Mouse (Mus musculus) bone marrow macrophage, adult 2 months (primary cell): ENCODE measurements around the gene Gal3st3. TPM values are rescaled to one million over a fixed set of nuclear protein-coding genes. Genes with fewer than 3 reads are reported as not detected.
"Not testable (repeated sequence)": the region's sequence is repeated elsewhere in the genome, so short reads cannot be mapped to it uniquely, and the experiment has no call there.

Experiments
- H3K27ac ChIP-seq: 2 replicates; pipeline ENCODE4 v1.5.1; 2012; ENCODE audit warnings: low read depth, low read length; ENCODE audit not compliant: insufficient read depth
- H3K4me1 ChIP-seq: 2 replicates; pipeline ENCODE4 v1.6.1; 2012; ENCODE audit warnings: low read length; ENCODE audit not compliant: control insufficient read depth, insufficient read depth
- H3K4me3 ChIP-seq: 2 replicates; pipeline ENCODE4 v1.5.1; 2012; ENCODE audit warnings: mild to moderate bottlenecking, low read length, moderate library complexity; ENCODE audit not compliant: insufficient read depth
- CTCF ChIP-seq: IDR thresholded peaks from 2 replicates; pipeline ENCODE4 v1.5.1; 2012; ENCODE audit warnings: low read depth, mild to moderate bottlenecking, low read length, moderate library complexity
- POLR2A ChIP-seq: IDR thresholded peaks from 2 replicates; pipeline ENCODE4 v1.6.1; 2012; ENCODE audit warnings: mild to moderate bottlenecking, low read depth, low read length, borderline replicate concordance
- polyA plus RNA-seq: library from polyadenylated mRNA; stranded (reverse); fragments of >200 nt; gene quantifications from 2 replicates; pipeline ENCODE4 v1.2.4, GENCODE M21; 2012; ENCODE audit not compliant: missing spikeins, insufficient read depth, insufficient read length

Gene Gal3st3
- polyA plus RNA-seq, 1 experiment = not detected

- peaks cover 12% of the 10 kb centered on the region for H3K4me1 ChIP-seq
- H3K27ac ChIP-seq = no peak overlapping the region
- TF ChIP-seq CTCF = no peak
- TF ChIP-seq POLR2A = no peak
- no peak overlapping the region for H3K4me3 ChIP-seq
These were observed 47.4 kb downstream of the Gal3st3 start for GRCm38 (mm10) chr19:5345297-5346131.

DNA sequence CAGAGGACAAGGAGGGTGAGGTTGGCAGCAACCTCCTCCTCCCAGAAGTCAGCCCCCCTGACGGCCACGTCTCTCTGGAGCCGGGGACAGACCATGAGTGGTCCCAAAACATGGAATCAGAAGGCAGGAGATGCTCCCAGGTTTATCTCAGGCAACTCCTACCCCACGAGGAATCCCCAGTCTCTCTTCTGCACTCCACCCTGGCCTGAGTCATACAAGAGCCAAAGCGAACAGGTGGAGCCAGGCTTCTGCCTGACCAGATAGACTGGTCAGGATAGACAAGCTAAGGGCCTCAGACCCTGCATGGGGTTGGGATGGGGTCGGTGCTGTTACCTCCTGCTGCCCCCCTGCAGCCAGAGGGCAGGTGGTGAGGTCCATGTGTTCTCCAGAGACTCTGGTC, 49.9 kb downstream of the Gal3st3 start:
- TF ChIP-seq CTCF (no peak), POLR2A (no peak)
- H3K27ac ChIP-seq = no peak overlapping the region
- H3K4me3 ChIP-seq = no peak overlapping the region
- H3K4me1 ChIP-seq = peaks cover 12% of the 10 kb centered on the region

DNA sequence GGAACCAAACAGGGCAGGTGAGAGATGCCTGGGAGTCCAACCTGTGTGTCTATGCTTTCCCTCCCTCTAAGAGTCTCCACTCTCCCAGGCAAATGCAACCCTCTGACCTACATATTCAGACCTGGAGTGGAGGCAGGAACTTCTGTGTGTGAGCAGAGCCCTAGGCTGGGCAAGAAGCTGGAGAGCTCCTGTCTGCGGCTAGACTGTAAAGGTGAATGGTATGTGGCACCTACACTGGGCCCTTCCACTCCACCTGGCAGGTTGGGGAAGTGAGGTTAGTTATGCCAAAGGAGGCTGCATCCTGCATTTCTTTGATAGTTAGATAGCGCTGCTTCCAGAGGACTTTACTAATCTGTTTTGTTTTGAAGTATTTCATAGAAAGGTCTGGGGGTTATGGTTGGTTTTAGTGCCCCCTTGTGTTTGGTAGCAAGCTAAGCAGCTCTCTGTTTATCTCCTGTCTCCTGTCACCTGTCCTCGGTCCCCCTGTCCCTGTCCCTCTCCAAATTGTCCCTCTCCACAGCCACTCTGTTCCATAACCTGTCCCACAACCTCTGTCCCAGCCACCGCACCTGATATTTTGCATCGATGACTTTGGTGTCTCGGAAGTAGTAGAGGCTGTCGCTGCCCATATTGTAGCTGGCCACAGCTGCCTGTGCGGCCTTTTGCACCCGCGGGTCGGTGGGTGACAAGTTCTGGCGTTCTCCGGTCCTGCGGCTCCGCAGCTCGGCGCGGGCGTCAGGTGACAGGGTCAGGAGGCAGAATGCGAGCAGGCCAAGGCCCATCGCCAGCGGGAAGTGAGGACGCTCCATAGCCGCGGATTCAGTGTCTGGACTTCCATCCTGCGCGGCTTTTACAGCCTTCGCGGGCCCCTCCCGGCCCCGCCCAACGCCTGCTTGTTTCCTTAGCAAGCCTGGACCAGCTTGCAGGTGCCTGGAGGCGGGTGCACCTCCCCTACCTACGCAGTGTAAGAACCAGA, 50.7 kb downstream of the Gal3st3 start:
- TF ChIP-seq CTCF (peak; percentile 23; the same call in 1 of the 2 replicates), POLR2A (no peak)
- H3K4me1 ChIP-seq = peaks cover 12% of the 10 kb centered on the region
- peak overlapping the region; percentile 2; the same call in 1 of the 2 replicates for H3K4me3 ChIP-seq
- no peak overlapping the region for H3K27ac ChIP-seq

GRCm38 (mm10) chr19:5349502-5349873, 51.4 kb downstream of the Gal3st3 start, which contains the start of gene Cst6:
TSS of gene Cst6 (minus strand) at chr19:5349574.
- not testable (repeated sequence) for H3K27ac ChIP-seq
- H3K4me1 ChIP-seq = peaks cover 12% of the 10 kb centered on the region
- H3K4me3 ChIP-seq = peak within 1 kb of the TSS; percentile 2; the same call in 1 of the 2 replicates

- TF ChIP-seq CTCF (no peak), POLR2A (no peak)
- H3K27ac ChIP-seq = no peak overlapping the region
- peaks cover 5% of the 10 kb centered on the region for H3K4me1 ChIP-seq
- H3K4me3 ChIP-seq = no peak overlapping the region
These were observed 55.5 kb downstream of the Gal3st3 start for GRCm38 (mm10) chr19:5353609-5354008.

GRCm38 (mm10) chr19:5356080-5356479, 57.9 kb downstream of the Gal3st3 start:
- no peak overlapping the region for H3K27ac ChIP-seq
- no peak overlapping the region for H3K4me3 ChIP-seq
- TF ChIP-seq CTCF (no peak), POLR2A (no peak)
- H3K4me1 ChIP-seq = peaks cover 5% of the 10 kb centered on the region

Other genes starting within 250 kb of the Gal3st3 start
- gene Rin1, start 247.8 kb upstream of the Gal3st3 start, polyA plus RNA-seq = 1.0 and 1.7 TPM in 2 replicates
- gene Cd248, start 230.3 kb upstream of the Gal3st3 start, polyA plus RNA-seq = 0.31 and 0.35 TPM in 2 replicates
- gene Tmem151a, start 212.8 kb upstream of the Gal3st3 start, polyA plus RNA-seq = not detected in 2 replicates
- gene Yif1a, start 209.8 kb upstream of the Gal3st3 start, polyA plus RNA-seq = 33.2 and 34.1 TPM in 2 replicates
- gene Cnih2, start 199.8 kb upstream of the Gal3st3 start, polyA plus RNA-seq = not detected in 2 replicates
- 120 and 142 TPM in 2 replicates for gene Rab1b, start 191.3 kb upstream of the Gal3st3 start, polyA plus RNA-seq
- 13.8 and 14.8 TPM in 2 replicates for gene Klc2, start 179.8 kb upstream of the Gal3st3 start, polyA plus RNA-seq
- 25.2 and 32.7 TPM in 2 replicates for gene Pacs1, start 25.2 kb upstream of the Gal3st3 start, polyA plus RNA-seq
- 141 and 143 TPM in 2 replicates for gene Sf3b2, start 2.9 kb upstream of the Gal3st3 start, polyA plus RNA-seq
- gene Catsper1, start 37.4 kb downstream of the Gal3st3 start, polyA plus RNA-seq = not detected in 2 replicates
- gene Cst6, start 51.2 kb downstream of the Gal3st3 start, polyA plus RNA-seq = not detected in 2 replicates
- gene Eif1ad, start 68.4 kb downstream of the Gal3st3 start, polyA plus RNA-seq = 20.8 and 26.3 TPM in 2 replicates
- gene Banf1, start 68.8 kb downstream of the Gal3st3 start, polyA plus RNA-seq = 102 and 103 TPM in 2 replicates
- 103 and 110 TPM in 2 replicates for gene Sart1, start 90.4 kb downstream of the Gal3st3 start, polyA plus RNA-seq
- not detected in 2 replicates for gene Tsga10ip, start 104.2 kb downstream of the Gal3st3 start, polyA plus RNA-seq
- 160 and 167 TPM in 2 replicates for gene Drap1, start 126.6 kb downstream of the Gal3st3 start, polyA plus RNA-seq
- gene AI837181, start 126.8 kb downstream of the Gal3st3 start, polyA plus RNA-seq = 47.5 and 53.7 TPM in 2 replicates
- gene Fosl1, start 149.2 kb downstream of the Gal3st3 start, polyA plus RNA-seq = 0.50 and 1.6 TPM in 2 replicates
- gene Ccdc85b, start 159.6 kb downstream of the Gal3st3 start, polyA plus RNA-seq = 3.6 and 4.2 TPM in 2 replicates
- 69.7 and 70.6 TPM in 2 replicates for gene Fibp, start 162.3 kb downstream of the Gal3st3 start, polyA plus RNA-seq
- not detected in 2 replicates for gene Ctsw, start 170.2 kb downstream of the Gal3st3 start, polyA plus RNA-seq
- gene Efemp2, start 175.6 kb downstream of the Gal3st3 start, polyA plus RNA-seq = 9.1 and 11.3 TPM in 2 replicates
- 16.7 and 19.8 TPM in 2 replicates for gene Mus81, start 190.1 kb downstream of the Gal3st3 start, polyA plus RNA-seq
- gene Cfl1, start 192.1 kb downstream of the Gal3st3 start, polyA plus RNA-seq = 1,898 and 2,021 TPM in 2 replicates
- gene 1700020D05Rik, start 205.5 kb downstream of the Gal3st3 start, polyA plus RNA-seq = 5.1 and 7.7 TPM in 2 replicates
- 34.1 and 43.8 TPM in 2 replicates for gene Snx32, start 212.2 kb downstream of the Gal3st3 start, polyA plus RNA-seq